Mouse (Mus musculus): ENCODE results near the gene Mrps18a. TPM values are rescaled to one million over a fixed set of nuclear protein-coding genes. Genes with fewer than 3 reads are reported as not detected.

Gene Mrps18a
- 73.0 and 82.8 TPM in 2 replicates for polyA plus RNA-seq (2012; rRNA removed)

GRCm38 (mm10) chr17:46110402-46111289, at the start of gene Mrps18a:
TSS of gene Mrps18a (plus strand) at chr17:46110986.
- TF ChIP-seq CTCF (IDR thresholded peaks at IDR 0.05; ENCODE audit: borderline replicate concordance, extremely low read depth, insufficient read depth, insufficient read length) (no peak), POLR2A (IDR thresholded peaks at IDR 0.05; ENCODE audit: borderline replicate concordance, extremely low read depth, insufficient read depth, insufficient read length, poor library complexity, severe bottlenecking) (peak; percentile 86)

GRCm38 (mm10) chr17:46063283-46063973, 47.4 kb upstream of the Mrps18a start:
- DNase-seq (ENCODE audit: low read depth), result peak; percentile 87
- TF ChIP-seq POLR2A (IDR thresholded peaks at IDR 0.05; ENCODE audit: borderline replicate concordance, extremely low read depth, insufficient read depth, insufficient read length, poor library complexity, severe bottlenecking) (no peak), CTCF (IDR thresholded peaks at IDR 0.05; ENCODE audit: borderline replicate concordance, extremely low read depth, insufficient read depth, insufficient read length) (no peak)

More at GRCm38 (mm10) chr17:46110402-46111289, at the start of gene Mrps18a:
- peak; percentile 95 for DNase-seq (ENCODE audit: low read depth)

- no peak for DNase-seq (ENCODE audit: low read depth)
- no peak for TF ChIP-seq CTCF (IDR thresholded peaks at IDR 0.05; ENCODE audit: borderline replicate concordance, extremely low read depth, insufficient read depth, insufficient read length)
- no peak for TF ChIP-seq POLR2A (IDR thresholded peaks at IDR 0.05; ENCODE audit: borderline replicate concordance, extremely low read depth, insufficient read depth, insufficient read length, poor library complexity, severe bottlenecking)
Observed at GRCm38 (mm10) chr17:46063974-46064312, 46.8 kb upstream of the Mrps18a start.

GRCm38 (mm10) chr17:46070046-46070445, 40.7 kb upstream of the Mrps18a start:
- TF ChIP-seq POLR2A (IDR thresholded peaks at IDR 0.05; ENCODE audit: borderline replicate concordance, extremely low read depth, insufficient read depth, insufficient read length, poor library complexity, severe bottlenecking) (no peak), CTCF (IDR thresholded peaks at IDR 0.05; ENCODE audit: borderline replicate concordance, extremely low read depth, insufficient read depth, insufficient read length) (no peak)
- DNase-seq (ENCODE audit: low read depth), result no peak

GRCm38 (mm10) chr17:46071531-46071930, 39.3 kb upstream of the Mrps18a start:
- no peak for DNase-seq (ENCODE audit: low read depth)
- no peak for TF ChIP-seq CTCF (IDR thresholded peaks at IDR 0.05; ENCODE audit: borderline replicate concordance, extremely low read depth, insufficient read depth, insufficient read length)
- TF ChIP-seq POLR2A (IDR thresholded peaks at IDR 0.05; ENCODE audit: borderline replicate concordance, extremely low read depth, insufficient read depth, insufficient read length, poor library complexity, severe bottlenecking), result no peak

- TF ChIP-seq CTCF (IDR thresholded peaks at IDR 0.05; ENCODE audit: borderline replicate concordance, extremely low read depth, insufficient read depth, insufficient read length) (no peak), POLR2A (IDR thresholded peaks at IDR 0.05; ENCODE audit: borderline replicate concordance, extremely low read depth, insufficient read depth, insufficient read length, poor library complexity, severe bottlenecking) (no peak)
- DNase-seq (ENCODE audit: low read depth), result peak; percentile 41
Observed at GRCm38 (mm10) chr17:46073730-46074301, 37.0 kb upstream of the Mrps18a start.

GRCm38 (mm10) chr17:46074398-46075115, 36.2 kb upstream of the Mrps18a start:
- DNase-seq (ENCODE audit: low read depth), result no peak
- TF ChIP-seq CTCF (IDR thresholded peaks at IDR 0.05; ENCODE audit: borderline replicate concordance, extremely low read depth, insufficient read depth, insufficient read length) (no peak), POLR2A (IDR thresholded peaks at IDR 0.05; ENCODE audit: borderline replicate concordance, extremely low read depth, insufficient read depth, insufficient read length, poor library complexity, severe bottlenecking) (no peak)

- DNase-seq (ENCODE audit: low read depth), result no peak
- TF ChIP-seq POLR2A (IDR thresholded peaks at IDR 0.05; ENCODE audit: borderline replicate concordance, extremely low read depth, insufficient read depth, insufficient read length, poor library complexity, severe bottlenecking), result no peak
- TF ChIP-seq CTCF (IDR thresholded peaks at IDR 0.05; ENCODE audit: borderline replicate concordance, extremely low read depth, insufficient read depth, insufficient read length), result peak; percentile 26; the same call in 1 of the 2 replicates
Observed at GRCm38 (mm10) chr17:46075116-46075485, 35.7 kb upstream of the Mrps18a start.

GRCm38 (mm10) chr17:46075551-46076259, 35.1 kb upstream of the Mrps18a start:
- no peak for TF ChIP-seq CTCF (IDR thresholded peaks at IDR 0.05; ENCODE audit: borderline replicate concordance, extremely low read depth, insufficient read depth, insufficient read length)
- no peak for TF ChIP-seq POLR2A (IDR thresholded peaks at IDR 0.05; ENCODE audit: borderline replicate concordance, extremely low read depth, insufficient read depth, insufficient read length, poor library complexity, severe bottlenecking)
- DNase-seq (ENCODE audit: low read depth), result peak; percentile 22

GRCm38 (mm10) chr17:46076260-46076551, 34.6 kb upstream of the Mrps18a start:
- no peak for DNase-seq (ENCODE audit: low read depth)
- no peak for TF ChIP-seq CTCF (IDR thresholded peaks at IDR 0.05; ENCODE audit: borderline replicate concordance, extremely low read depth, insufficient read depth, insufficient read length)
- no peak for TF ChIP-seq POLR2A (IDR thresholded peaks at IDR 0.05; ENCODE audit: borderline replicate concordance, extremely low read depth, insufficient read depth, insufficient read length, poor library complexity, severe bottlenecking)
